Mouse (Mus musculus) myocyte (in vitro differentiated cells): Measurements from ENCODE around the gene Klhl25.
"Not testable (repeated sequence)": the region's sequence is repeated elsewhere in the genome, so short reads cannot be mapped to it uniquely, and the experiment has no call there.

ENCODE experiments used
- CEBPB ChIP-seq: IDR thresholded peaks from 2 replicates; pipeline ENCODE4 v1.6.1; 2011; ENCODE audit warnings: mild to moderate bottlenecking, moderate library complexity; ENCODE audit not compliant: poor library complexity, insufficient read depth, severe bottlenecking
- MAX ChIP-seq: IDR thresholded peaks from one replicate; pipeline ENCODE4 v1.6.1; 2011; ENCODE audit warnings: low read depth, mild to moderate bottlenecking, control low read depth
- MYOG ChIP-seq, 3 experiments: IDR thresholded peaks; one replicate each; pipeline ENCODE4 v1.6.1; 2011; ENCODE audit warnings: control low read depth in 2 of 3, low read depth in 2 of 3, mild to moderate bottlenecking in 2 of 3; ENCODE audit not compliant: insufficient read length in 2 of 3, control insufficient read depth in 1 of 3, insufficient read depth in 1 of 3
- POLR2A ChIP-seq: IDR thresholded peaks from one replicate; pipeline ENCODE4 v1.6.1; 2011; ENCODE audit warnings: low read depth, mild to moderate bottlenecking, control low read depth, moderate library complexity; ENCODE audit not compliant: insufficient read length
- POLR2AphosphoS2 ChIP-seq: IDR thresholded peaks from one replicate; pipeline ENCODE4 v1.6.1; 2011; ENCODE audit warnings: low read depth, control low read depth; ENCODE audit not compliant: insufficient read length
- SRF ChIP-seq: IDR thresholded peaks from one replicate; pipeline ENCODE4 v1.6.1; 2011; ENCODE audit warnings: low read depth; ENCODE audit not compliant: control insufficient read depth, insufficient read length
- TCF3 ChIP-seq: IDR thresholded peaks from one replicate; pipeline ENCODE4 v1.6.1; 2011; ENCODE audit warnings: low read depth, control low read depth; ENCODE audit not compliant: insufficient read length
- USF1 ChIP-seq: IDR thresholded peaks from one replicate; pipeline ENCODE4 v1.6.1; 2011; ENCODE audit warnings: low read depth, mild to moderate bottlenecking, control low read depth, moderate library complexity

- not testable (repeated sequence) for TF ChIP-seq POLR2A; SRF; MAX; TCF3; USF1; MYOG (IDR thresholded peaks at IDR 0.05; ENCODE audit: control insufficient read depth in 1 of 3, insufficient read depth in 1 of 3, insufficient read length in 2 of 3, low read depth in 2 of 3); CEBPB; POLR2AphosphoS2
These were observed 13.7 kb downstream of the Klhl25 start for GRCm38 (mm10) chr7:75861638-75862426.
